Mouse (Mus musculus) myocyte (in vitro differentiated cells): Measurements from ENCODE around the gene Ubtd2.

Experiments
- CEBPB ChIP-seq: IDR thresholded peaks from 2 replicates; pipeline ENCODE4 v1.6.1; 2011; ENCODE audit warnings: mild to moderate bottlenecking, moderate library complexity; ENCODE audit not compliant: poor library complexity, insufficient read depth, severe bottlenecking
- MAX ChIP-seq: IDR thresholded peaks from one replicate; pipeline ENCODE4 v1.6.1; 2011; ENCODE audit warnings: low read depth, mild to moderate bottlenecking, control low read depth
- MYOD1 ChIP-seq, 3 experiments: IDR thresholded peaks; one replicate each; pipeline ENCODE4 v1.6.1; 2011; ENCODE audit warnings: control low read depth in 2 of 3, low read depth in 2 of 3, mild to moderate bottlenecking in 2 of 3, moderate library complexity in 1 of 3; ENCODE audit not compliant: insufficient read length in 2 of 3, control insufficient read depth in 1 of 3
- POLR2A ChIP-seq: IDR thresholded peaks from one replicate; pipeline ENCODE4 v1.6.1; 2011; ENCODE audit warnings: low read depth, mild to moderate bottlenecking, control low read depth, moderate library complexity; ENCODE audit not compliant: insufficient read length

DNA sequence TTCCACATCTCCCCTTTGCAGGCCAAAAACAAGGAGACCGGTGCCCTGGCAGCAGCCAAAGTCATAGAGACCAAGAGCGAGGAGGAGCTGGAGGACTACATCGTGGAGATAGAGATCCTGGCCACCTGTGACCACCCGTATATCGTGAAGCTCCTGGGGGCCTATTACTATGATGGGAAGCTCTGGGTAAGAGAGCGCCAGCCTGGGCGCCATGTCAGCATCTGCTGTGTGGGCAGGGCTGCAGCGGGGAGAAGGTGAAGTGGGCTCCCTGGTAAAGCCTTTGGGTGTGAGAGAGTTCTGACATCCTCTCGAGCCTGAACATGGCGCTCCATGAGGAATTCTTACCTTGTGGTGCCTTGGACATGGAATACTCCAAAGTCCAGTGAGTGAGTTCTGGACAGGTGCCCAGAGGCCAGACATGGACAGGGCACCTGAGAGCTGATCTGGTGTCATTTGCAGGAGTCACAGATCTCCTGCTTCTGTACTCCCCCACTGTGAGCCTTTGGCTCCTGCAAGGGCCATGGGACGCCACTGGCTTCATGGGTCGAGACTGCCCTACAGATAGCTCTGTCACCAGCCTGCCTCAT, 100.0 kb downstream of the Ubtd2 start:
- no peak for TF ChIP-seq CEBPB
- TF ChIP-seq POLR2A: no peak
- TF ChIP-seq MAX: no peak
- no peak for TF ChIP-seq MYOD1 (IDR thresholded peaks at IDR 0.05; ENCODE audit: control insufficient read depth in 1 of 3, insufficient read length in 2 of 3, low read depth in 2 of 3)
